Mouse (Mus musculus) embryonic facial prominence, embryonic 13.5 days (tissue): ENCODE measurements around the gene Gbp5. TPM values are rescaled to one million over a fixed set of nuclear protein-coding genes. Genes with fewer than 3 reads are reported as not detected.
A peak's percentile ranks its signal among the peaks of the same experiment; 100 is the strongest.
"Not testable (repeated sequence)": the region's sequence is repeated elsewhere in the genome, so short reads cannot be mapped to it uniquely, and the experiment has no call there.

Experiments
- ATAC-seq: fragments of 200-750 bp; cut with Nextera tagmentation; 2 replicates; pipeline ENCODE4 v1.8.0; 2017; ENCODE audit warnings: low read depth; ENCODE audit not compliant: insufficient number of reproducible peaks, insufficient read depth, low FRiP score, low TSS enrichment
- H3K27ac ChIP-seq: fragments of 300-500 bp; sonication (generic); 2 replicates; pipeline ENCODE4 v1.5.1; 2015; ENCODE audit warnings: moderate library complexity, mild to moderate bottlenecking, inconsistent platforms
- H3K27me3 ChIP-seq: fragments of 300-500 bp; sonication (generic); 2 replicates; pipeline ENCODE4 v1.6.1; 2015; ENCODE audit warnings: mild to moderate bottlenecking, inconsistent platforms
- H3K36me3 ChIP-seq: fragments of 300-500 bp; sonication (generic); 2 replicates; pipeline ENCODE4 v1.6.1; 2015; ENCODE audit warnings: mild to moderate bottlenecking, inconsistent platforms
- H3K4me1 ChIP-seq: fragments of 300-500 bp; sonication (generic); 2 replicates; pipeline ENCODE4 v1.6.1; 2015; ENCODE audit warnings: inconsistent platforms
- H3K4me2 ChIP-seq: fragments of 300-500 bp; sonication (generic); 2 replicates; pipeline ENCODE4 v1.6.1; 2015; ENCODE audit warnings: moderate library complexity, mild to moderate bottlenecking, inconsistent platforms
- H3K4me3 ChIP-seq: fragments of 300-500 bp; sonication (generic); 2 replicates; pipeline ENCODE4 v1.5.1; 2015; ENCODE audit warnings: mild to moderate bottlenecking, inconsistent platforms
- H3K9ac ChIP-seq: fragments of 300-500 bp; sonication (generic); 2 replicates; pipeline ENCODE4 v1.6.1; 2015; ENCODE audit warnings: mild to moderate bottlenecking, inconsistent platforms
- H3K9me3 ChIP-seq: fragments of 300-500 bp; sonication (generic); 2 replicates; pipeline ENCODE4 v1.6.1; 2016; ENCODE audit warnings: inconsistent platforms
- WGBS: fragments of 180-500 bp; shearing (Covaris S2); methylation state at CpG from one replicate; pipeline ENCODE4 v1.1.7; 2015; ENCODE audit warnings: mixed read lengths; 5-methylcytosine and 5-hydroxymethylcytosine counted together
- polyA plus RNA-seq: library from polyadenylated mRNA; unstranded; fragments of >200 nt; fragmentation: Nextera tagmentation; extraction: Ambion mirVana; gene quantifications from 2 replicates; pipeline ENCODE4 v1.2.1, GENCODE M21; 2015

The Gbp5 gene
- polyA plus RNA-seq, 1 experiment from 2014 or later = 0.07 TPM

DNA sequence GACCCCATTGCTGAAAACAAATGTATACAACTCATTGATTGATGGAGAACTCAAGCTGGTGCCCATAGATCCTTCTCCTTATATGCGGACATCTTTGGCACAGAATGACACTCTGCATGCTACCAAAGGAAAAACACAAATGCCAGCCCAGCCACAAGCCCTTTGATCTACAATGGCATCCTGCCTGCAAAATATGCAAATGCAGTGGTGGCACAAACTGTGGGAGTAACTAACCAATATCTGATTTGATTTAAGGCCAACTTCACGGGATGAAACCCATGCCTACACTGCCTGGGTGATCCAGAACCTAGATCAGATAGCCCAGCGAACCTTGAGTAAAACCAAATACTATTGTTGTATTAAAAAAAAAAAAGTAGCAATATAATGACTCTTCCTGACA is 52.9 kb downstream of the Gbp5 start:
- no peaks in the 10 kb centered on the region for H3K9me3 ChIP-seq
- no peak overlapping the region for H3K27ac ChIP-seq
- H3K4me1 ChIP-seq = no peaks in the 10 kb centered on the region
- H3K9ac ChIP-seq = no peak overlapping the region
- WGBS = 82% methylated on average over 3 of the region's 3 CpGs
- ATAC-seq = no peak
- no peak overlapping the region for H3K4me3 ChIP-seq
- no peaks in the 10 kb centered on the region for H3K36me3 ChIP-seq
- H3K27me3 ChIP-seq = no peaks in the 10 kb centered on the region
- H3K4me2 ChIP-seq = no peak overlapping the region

DNA sequence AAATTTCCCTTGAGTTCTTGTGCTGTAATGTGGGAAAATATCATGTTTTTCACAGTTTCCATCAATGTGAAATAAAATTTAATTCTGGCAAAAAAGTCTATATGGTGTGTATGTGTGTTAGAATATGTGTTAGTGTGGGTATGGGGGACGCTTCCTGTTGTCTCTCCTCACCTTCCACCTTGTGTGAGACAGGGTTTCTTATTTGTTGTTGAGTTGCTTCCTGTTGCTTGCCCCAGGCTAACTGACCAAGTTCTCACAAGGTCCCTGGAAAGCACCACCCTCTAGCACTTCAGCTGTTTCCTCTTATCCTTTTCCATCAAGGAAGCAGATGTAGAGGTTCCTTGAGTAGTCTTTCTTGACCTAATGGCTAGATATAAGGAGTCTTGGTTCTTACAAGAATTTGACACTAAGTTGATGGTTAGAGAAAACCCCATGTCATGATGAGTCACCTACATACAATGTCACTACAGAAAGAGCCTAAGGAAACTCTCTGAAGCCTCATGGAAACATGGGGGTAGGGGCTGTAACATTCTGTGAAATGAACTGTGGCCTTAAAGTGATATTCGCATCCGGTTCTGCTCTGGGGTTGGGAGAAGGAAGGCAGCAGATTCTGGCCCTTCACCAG is 56.4 kb downstream of the Gbp5 start:
- no peaks in the 10 kb centered on the region for H3K36me3 ChIP-seq
- 75% methylated on average over 3 of the region's 3 CpGs for WGBS
- no peaks in the 10 kb centered on the region for H3K4me1 ChIP-seq
- no peak overlapping the region for H3K4me3 ChIP-seq
- no peaks in the 10 kb centered on the region for H3K27me3 ChIP-seq
- no peak for ATAC-seq
- H3K27ac ChIP-seq = no peak overlapping the region
- no peak overlapping the region for H3K4me2 ChIP-seq
- no peak overlapping the region for H3K9ac ChIP-seq
- H3K9me3 ChIP-seq = no peaks in the 10 kb centered on the region

DNA sequence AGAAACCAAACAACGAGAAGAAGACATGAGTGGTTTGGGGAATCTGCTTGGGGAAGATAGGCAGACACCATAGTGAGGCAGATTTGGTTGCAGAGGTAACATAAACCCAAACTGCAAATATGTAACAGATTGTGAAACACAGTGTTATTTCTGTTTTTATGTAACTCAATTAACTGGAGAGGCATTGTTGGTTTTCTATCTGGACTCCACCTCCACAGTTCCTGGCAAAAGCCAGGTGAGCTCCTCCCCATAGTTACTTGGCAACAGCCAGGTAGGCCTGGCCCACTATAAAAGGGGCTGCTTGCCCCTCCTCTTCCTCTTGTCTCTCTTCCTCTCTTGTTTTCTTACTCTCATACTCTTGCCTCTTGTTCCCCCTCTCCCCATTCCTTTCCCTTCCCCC is 60.8 kb downstream of the Gbp5 start:
- no peak overlapping the region for H3K27ac ChIP-seq
- H3K4me2 ChIP-seq = no peak overlapping the region
- WGBS = 60% methylated on average over 1 of the region's 1 CpGs
- H3K9ac ChIP-seq = no peak overlapping the region
- H3K4me3 ChIP-seq = no peak overlapping the region
- no peaks in the 10 kb centered on the region for H3K27me3 ChIP-seq
- H3K9me3 ChIP-seq = no peaks in the 10 kb centered on the region
- H3K4me1 ChIP-seq = no peaks in the 10 kb centered on the region
- ATAC-seq = no peak
- no peaks in the 10 kb centered on the region for H3K36me3 ChIP-seq

DNA sequence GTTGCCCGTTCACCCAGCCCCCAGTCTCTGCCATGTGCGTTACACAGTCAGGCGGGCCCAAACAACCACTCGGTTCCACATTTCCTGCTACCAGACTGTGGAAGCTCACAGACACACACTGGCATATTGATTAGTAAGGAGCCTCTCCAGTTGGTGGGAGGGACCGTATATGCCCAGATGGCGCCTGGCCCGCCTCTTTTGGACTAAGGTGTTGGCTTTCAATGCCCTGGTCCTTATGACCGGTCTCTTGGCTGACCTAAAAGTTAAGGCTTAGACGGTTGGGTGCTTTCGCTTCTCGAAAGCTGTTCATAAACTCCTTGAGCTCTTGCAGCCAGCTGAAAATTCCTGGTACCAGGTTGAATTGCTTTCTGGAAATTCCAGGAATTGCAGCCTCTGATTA is 61.8 kb downstream of the Gbp5 start:
- no peaks in the 10 kb centered on the region for H3K9me3 ChIP-seq
- no peak overlapping the region for H3K4me2 ChIP-seq
- no peak for ATAC-seq
- H3K4me3 ChIP-seq = no peak overlapping the region
- H3K27me3 ChIP-seq = no peaks in the 10 kb centered on the region
- no peak overlapping the region for H3K27ac ChIP-seq
- no peaks in the 10 kb centered on the region for H3K36me3 ChIP-seq
- WGBS = 86% methylated on average over 11 of the region's 11 CpGs
- H3K4me1 ChIP-seq = 0 out of 2 replicates have a peak, but pooled peaks cover 3% of the 10 kb centered on the region
- H3K9ac ChIP-seq = no peak overlapping the region

DNA sequence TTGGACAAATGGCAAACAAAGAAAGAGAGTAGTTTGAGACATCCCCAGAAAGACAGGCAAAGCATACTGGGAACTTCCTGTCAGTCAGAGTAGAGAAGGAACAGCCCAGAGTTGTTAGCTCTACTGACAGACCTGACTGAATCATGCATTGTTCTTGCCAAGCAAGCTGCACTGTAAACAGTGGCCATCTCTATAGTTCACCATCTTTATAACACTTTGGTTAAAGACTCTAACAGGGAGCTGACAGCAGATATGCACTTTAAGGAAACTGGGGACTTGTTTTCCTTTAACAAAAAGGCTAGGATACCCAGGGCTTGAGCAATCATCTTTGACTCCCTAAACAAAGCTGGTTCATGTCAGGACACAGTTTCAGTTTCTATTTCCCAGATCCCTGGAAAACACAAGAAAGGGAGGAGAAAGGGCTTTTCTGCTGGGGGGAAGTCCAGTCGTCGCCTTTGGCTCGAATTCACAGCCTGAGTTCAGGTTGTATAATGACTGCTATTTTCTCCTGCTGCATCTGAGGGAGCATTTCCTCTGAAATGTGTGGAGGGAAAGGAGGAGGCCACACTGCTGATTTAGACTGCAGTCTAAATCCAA is 66.0 kb downstream of the Gbp5 start, which contains the start of gene Gbp3:
Gbp3 (plus strand) TSS at position 395 of the 597 bp plus-strand sequence.
- peak within 1 kb of the TSS; percentile 61 for H3K9ac ChIP-seq
- 20% methylated on average over 3 of the region's 3 CpGs for WGBS
- H3K9me3 ChIP-seq = no peaks in the 10 kb centered on the region
- peak within 1 kb of the TSS; percentile 40 for H3K4me3 ChIP-seq
- H3K36me3 ChIP-seq = no peaks in the 10 kb centered on the region
- H3K27ac ChIP-seq = no peak within 1 kb of the TSS
- H3K4me1 ChIP-seq = 0 out of 2 replicates have a peak, but pooled peaks cover 4% of the 10 kb centered on the region
- no peaks in the 10 kb centered on the region; the same call in 1 of the 2 replicates for H3K27me3 ChIP-seq
- H3K4me2 ChIP-seq = peak within 1 kb of the TSS; percentile 57
- ATAC-seq = no peak

DNA sequence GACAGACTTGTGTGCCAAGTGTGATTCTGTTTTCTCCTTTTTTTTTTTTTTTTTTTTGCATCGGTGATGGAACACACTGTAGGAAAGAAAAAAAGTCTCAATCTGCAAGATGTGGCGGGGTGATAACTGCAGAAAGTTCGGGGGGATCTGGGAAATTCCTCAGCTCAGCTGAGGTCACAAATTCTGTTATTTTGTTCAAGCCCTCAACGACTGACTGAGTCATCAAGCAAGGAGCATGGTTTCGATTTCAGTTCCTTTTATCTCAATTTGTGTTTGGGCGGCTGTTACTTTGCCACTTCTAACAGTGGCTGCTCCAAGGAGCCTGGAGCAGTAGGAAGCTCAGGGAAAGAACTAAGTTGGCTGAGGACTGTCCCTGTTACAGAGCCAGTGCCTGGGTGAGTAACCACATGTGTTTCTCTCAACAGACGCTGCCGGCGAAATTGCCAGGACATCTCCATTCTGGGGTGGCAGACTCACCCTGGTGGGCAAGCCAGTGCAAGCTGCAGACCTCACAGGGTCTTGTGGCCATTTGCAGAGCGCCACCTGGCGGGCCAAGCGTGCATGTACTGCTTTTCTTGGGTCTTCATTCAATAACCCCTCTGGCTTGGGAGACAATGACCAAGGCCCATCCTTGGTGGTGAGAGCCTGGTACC is 66.6 kb downstream of the Gbp5 start:
- H3K4me2 ChIP-seq = peak overlapping the region; percentile 57
- ATAC-seq = peak; percentile 43; the same call in 1 of the 2 replicates
- no peak overlapping the region for H3K27ac ChIP-seq
- H3K9ac ChIP-seq = peak overlapping the region; percentile 61
- H3K9me3 ChIP-seq = no peaks in the 10 kb centered on the region
- WGBS = 9% methylated on average over 12 of the region's 12 CpGs
- 0 out of 2 replicates have a peak, but pooled peaks cover 4% of the 10 kb centered on the region for H3K4me1 ChIP-seq
- H3K27me3 ChIP-seq = no peaks in the 10 kb centered on the region; the same call in 1 of the 2 replicates
- H3K4me3 ChIP-seq = peak overlapping the region; percentile 40
- no peaks in the 10 kb centered on the region for H3K36me3 ChIP-seq

DNA sequence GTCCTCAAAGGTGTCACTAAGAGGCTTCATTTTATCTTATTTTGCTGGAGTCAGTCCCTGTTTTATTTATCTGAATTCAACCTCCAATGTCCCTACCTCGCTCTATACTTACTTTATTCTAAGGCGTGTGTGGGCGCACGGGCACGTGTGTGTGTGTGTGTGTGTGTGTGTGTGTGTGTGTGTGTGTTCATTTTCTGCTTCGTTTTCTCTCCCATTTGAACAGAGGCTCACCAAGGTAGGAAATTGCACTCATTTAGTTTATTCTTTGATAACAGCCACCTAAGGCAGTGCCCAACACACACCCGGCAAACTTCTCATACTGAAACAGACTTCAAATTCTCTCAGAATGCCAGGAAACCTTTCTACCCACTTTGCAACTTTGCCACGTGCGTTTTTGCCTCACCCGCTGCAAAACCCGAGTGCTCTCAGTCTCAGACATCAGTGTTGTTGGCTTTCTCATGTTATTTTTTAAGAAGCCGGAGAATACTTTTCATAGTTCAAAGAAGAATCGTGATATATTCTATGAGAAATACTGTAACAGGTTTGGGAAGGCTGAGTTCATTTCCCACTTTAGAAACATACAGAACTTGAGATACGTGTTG is 67.4 kb downstream of the Gbp5 start:
- WGBS = 86% methylated on average over 14 of the region's 14 CpGs
- no peaks in the 10 kb centered on the region; the same call in 1 of the 2 replicates for H3K27me3 ChIP-seq
- no peaks in the 10 kb centered on the region for H3K9me3 ChIP-seq
- no peaks in the 10 kb centered on the region for H3K36me3 ChIP-seq
- 0 out of 2 replicates have a peak, but pooled peaks cover 4% of the 10 kb centered on the region for H3K4me1 ChIP-seq
- H3K4me3 ChIP-seq = no peak overlapping the region
- H3K4me2 ChIP-seq = no peak overlapping the region
- H3K9ac ChIP-seq = no peak overlapping the region
- no peak overlapping the region for H3K27ac ChIP-seq
- ATAC-seq = no peak

DNA sequence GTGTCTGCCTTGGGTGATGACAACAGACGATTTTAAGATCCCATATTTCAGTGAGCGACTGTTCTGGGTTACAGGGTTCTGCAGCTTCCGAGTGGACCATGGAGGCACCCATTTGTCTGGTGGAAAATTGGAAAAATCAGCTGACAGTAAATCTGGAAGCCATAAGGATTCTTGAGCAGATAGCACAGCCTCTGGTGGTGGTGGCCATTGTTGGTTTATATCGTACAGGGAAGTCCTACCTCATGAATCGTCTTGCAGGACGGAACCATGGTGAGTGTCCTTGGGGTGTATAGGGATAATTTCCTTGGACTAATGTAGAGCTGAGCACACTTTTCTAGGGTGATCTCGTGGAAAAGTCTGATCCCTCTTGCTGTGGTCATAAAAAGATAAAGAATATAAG is 67.9 kb downstream of the Gbp5 start:
- Histone ChIP-seq H3K9ac (no peak overlapping the region), H3K27me3 (no peaks in the 10 kb centered on the region; the same call in 1 of the 2 replicates), H3K4me1 (0 out of 2 replicates have a peak, but pooled peaks cover 4% of the 10 kb centered on the region), H3K4me3 (no peak overlapping the region), H3K9me3 (no peaks in the 10 kb centered on the region), H3K4me2 (no peak overlapping the region), H3K27ac (no peak overlapping the region), H3K36me3 (no peaks in the 10 kb centered on the region)
- 82% methylated on average over 7 of the region's 7 CpGs for WGBS
- ATAC-seq = no peak

DNA sequence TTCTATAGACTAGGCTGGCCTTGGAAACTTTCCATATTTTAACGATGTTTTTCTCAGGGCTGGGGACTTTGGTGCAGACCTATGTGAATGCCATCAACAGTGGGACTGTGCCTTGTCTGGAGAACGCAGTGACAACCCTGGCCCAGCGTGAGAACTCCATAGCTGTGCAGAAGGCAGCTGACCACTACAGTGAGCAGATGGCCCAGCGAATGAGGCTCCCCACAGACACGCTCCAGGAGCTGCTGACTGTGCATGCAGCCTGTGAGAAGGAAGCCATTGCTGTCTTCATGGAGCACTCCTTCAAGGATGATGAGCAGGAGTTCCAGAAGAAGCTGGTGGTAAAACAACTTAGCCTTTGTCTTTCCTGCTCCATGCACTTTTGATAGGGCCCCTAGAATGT is 73.7 kb downstream of the Gbp5 start:
- H3K4me3 ChIP-seq, H3K27me3 ChIP-seq, H3K27ac ChIP-seq, ATAC-seq, H3K4me1 ChIP-seq, H3K9ac ChIP-seq, H3K36me3 ChIP-seq, H3K9me3 ChIP-seq, H3K4me2 ChIP-seq: not testable (repeated sequence)
- 82% methylated on average over 5 of the region's 5 CpGs for WGBS

DNA sequence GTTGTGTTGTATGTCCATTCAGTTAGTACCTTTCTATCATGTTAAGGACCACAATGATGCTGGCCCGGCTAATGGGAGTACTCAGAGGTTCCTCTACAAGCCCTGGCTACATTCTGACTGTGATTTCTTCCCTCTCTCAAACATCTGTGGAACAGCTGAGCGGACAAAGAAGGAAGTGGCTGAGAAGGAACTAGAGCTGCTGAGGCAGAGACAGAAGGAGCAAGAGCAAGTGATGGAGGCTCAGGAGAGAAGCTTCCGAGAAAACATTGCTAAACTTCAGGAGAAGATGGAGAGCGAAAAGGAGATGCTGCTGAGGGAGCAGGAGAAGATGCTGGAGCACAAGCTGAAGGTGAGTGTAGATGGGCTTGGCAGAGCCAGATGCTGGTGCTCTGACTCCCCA is 77.0 kb downstream of the Gbp5 start:
- ATAC-seq = no peak
- no peak overlapping the region for H3K4me3 ChIP-seq
- H3K27me3 ChIP-seq = no peaks in the 10 kb centered on the region
- no peaks in the 10 kb centered on the region for H3K4me1 ChIP-seq
- H3K9me3 ChIP-seq = no peaks in the 10 kb centered on the region
- no peak overlapping the region for H3K27ac ChIP-seq
- H3K36me3 ChIP-seq = no peaks in the 10 kb centered on the region
- 88% methylated on average over 4 of the region's 4 CpGs for WGBS
- no peak overlapping the region for H3K9ac ChIP-seq
- no peak overlapping the region for H3K4me2 ChIP-seq
